Mouse (Mus musculus): ENCODE data around the gene Nphp1. TPM values are rescaled to one million over a fixed set of nuclear protein-coding genes. Genes with fewer than 3 reads are reported as not detected.

The Nphp1 gene
- 21.3 and 24.6 TPM in 2 replicates for polyA plus RNA-seq (2016; fragmentation: Nextera tagmentation; extraction: Ambion mirVana)

DNA sequence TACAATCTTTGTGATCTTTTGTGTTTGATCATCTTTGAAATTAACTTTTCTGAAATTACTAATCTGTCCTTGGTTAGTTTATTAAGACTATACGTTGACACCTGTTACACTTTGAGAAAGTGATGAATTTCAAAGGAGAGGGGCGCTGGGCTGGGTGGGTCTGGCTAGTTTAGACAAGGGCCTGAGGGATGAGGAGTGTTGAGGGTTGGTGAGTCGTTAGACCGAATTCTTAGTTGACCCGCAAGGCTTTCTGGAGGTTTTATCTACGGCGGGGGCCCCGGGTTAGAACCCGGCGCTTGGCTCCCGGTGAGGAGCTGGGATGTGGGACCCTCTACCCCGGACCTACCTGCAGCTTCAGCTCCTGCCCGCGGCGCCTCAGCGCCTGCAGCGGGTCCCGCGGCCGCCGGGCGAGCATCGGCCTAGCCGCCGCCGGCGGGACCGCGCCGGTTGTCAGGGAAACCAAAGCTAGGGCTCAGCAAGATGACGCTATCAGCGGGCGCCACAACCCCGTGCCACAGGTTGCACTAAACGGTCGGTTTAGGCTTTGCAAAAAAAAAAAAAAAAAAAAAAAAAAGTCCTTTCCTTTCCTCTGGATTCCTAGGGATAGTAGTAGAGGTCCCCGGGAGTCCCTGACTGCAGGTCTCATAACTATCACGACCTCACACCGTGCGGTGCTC is at the start of gene Nphp1:
Gene Nphp1, minus strand, starts transcription at position 458 of the 677 bp plus-strand sequence.
- Histone ChIP-seq H3K27me3 (replicated peaks) (no peaks in the 10 kb centered on the region), H3K27ac (no peak within 1 kb of the TSS), H3K4me2 (replicated peaks) (peak within 1 kb of the TSS; percentile 74), H3K36me3 (no peaks in the 10 kb centered on the region), H3K4me3 (peak within 1 kb of the TSS; percentile 65), H3K4me1 (peaks cover 18% of the 10 kb centered on the region), H3K9me3 (no peaks in the 10 kb centered on the region), H3K9ac (peak within 1 kb of the TSS; percentile 74)
- ATAC-seq (ENCODE audit: low FRiP score, low read depth), result peak; percentile 70
- WGBS, result under 1% methylated on average over 40 of the region's 40 CpGs

GRCm38 (mm10) chr2:127832833-127833190 is 44.1 kb upstream of the Nphp1 start:
- H3K9ac ChIP-seq, result no peak overlapping the region
- H3K9me3 ChIP-seq, result no peaks in the 10 kb centered on the region
- WGBS, result 29% methylated on average over 2 of the region's 2 CpGs
- H3K27ac ChIP-seq, result no peak overlapping the region
- 0 out of 2 replicates have a peak, but pooled peaks cover 5% of the 10 kb centered on the region for H3K27me3 ChIP-seq (replicated peaks)
- H3K4me3 ChIP-seq, result no peak overlapping the region
- ATAC-seq (ENCODE audit: low FRiP score, low read depth), result no peak
- H3K4me2 ChIP-seq (replicated peaks), result no peak overlapping the region
- H3K4me1 ChIP-seq, result peaks cover 6% of the 10 kb centered on the region
- H3K36me3 ChIP-seq, result no peaks in the 10 kb centered on the region

DNA sequence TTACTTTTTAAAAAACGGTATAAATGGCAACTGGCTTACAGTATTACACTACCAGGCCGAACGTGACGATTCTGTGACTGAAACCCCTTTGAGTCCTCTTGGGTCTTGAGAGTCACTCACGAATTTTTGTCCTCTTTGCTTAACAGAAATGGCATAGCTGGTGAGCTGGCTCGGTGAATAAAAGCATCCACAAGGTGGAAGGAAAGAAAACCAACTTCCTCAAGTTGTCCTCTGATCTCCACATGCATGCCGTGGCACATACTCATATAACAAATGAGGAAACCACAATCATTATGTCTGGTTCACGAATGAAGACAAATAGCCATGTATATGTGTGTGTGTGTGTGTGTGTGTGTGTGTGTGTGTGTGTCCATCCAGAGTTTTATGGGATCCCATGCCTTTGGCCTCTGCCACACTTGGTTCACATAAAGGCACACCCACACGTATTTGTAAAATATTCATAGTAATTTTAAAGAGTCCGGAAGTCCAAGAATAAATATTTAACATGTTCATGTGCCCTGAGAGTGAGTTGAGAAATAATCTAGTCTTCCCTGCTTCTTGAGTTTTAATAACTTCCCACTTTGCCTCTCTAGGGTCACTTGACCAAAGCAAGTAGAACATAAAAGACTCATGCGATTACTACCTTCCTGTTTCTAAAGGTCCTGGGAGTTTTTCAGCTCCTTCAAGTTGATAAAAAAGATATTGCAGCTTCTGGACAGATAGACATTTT is 43.6 kb upstream of the Nphp1 start:
- WGBS, result 41% methylated on average over 11 of the region's 11 CpGs

GRCm38 (mm10) chr2:127831401-127832102 is 42.9 kb upstream of the Nphp1 start, which contains the start of gene Bub1:
Bub1 (minus strand) TSS chr2:127831865.
- Histone ChIP-seq H3K9me3 (no peaks in the 10 kb centered on the region), H3K27ac (no peak within 1 kb of the TSS), H3K9ac (peak within 1 kb of the TSS; percentile 40), H3K4me3 (peak within 1 kb of the TSS; percentile 60), H3K4me1 (peaks cover 6% of the 10 kb centered on the region), H3K36me3 (no peaks in the 10 kb centered on the region; the same call in 1 of the 2 replicates), H3K4me2 (replicated peaks) (peak within 1 kb of the TSS; percentile 77), H3K27me3 (replicated peaks) (0 out of 2 replicates have a peak, but pooled peaks cover 5% of the 10 kb centered on the region)
- under 1% methylated on average over 56 of the region's 56 CpGs for WGBS
- ATAC-seq (ENCODE audit: low FRiP score, low read depth), result peak; percentile 99

More for the DNA sequence above, 43.6 kb upstream of the Nphp1 start:
- no peaks in the 10 kb centered on the region; the same call in 1 of the 2 replicates for H3K36me3 ChIP-seq
- H3K4me1 ChIP-seq, result peaks cover 6% of the 10 kb centered on the region
- H3K9me3 ChIP-seq, result no peaks in the 10 kb centered on the region
- peak overlapping the region; percentile 60 for H3K4me3 ChIP-seq
- H3K27me3 ChIP-seq (replicated peaks), result 0 out of 2 replicates have a peak, but pooled peaks cover 5% of the 10 kb centered on the region
- peak; percentile 72 for ATAC-seq (ENCODE audit: low FRiP score, low read depth)
- H3K27ac ChIP-seq, result no peak overlapping the region
- peak overlapping the region; percentile 40; the same call in 1 of the 2 replicates for H3K9ac ChIP-seq
- H3K4me2 ChIP-seq (replicated peaks), result peak overlapping the region; percentile 77

GRCm38 (mm10) chr2:127791919-127792603 is 3.4 kb upstream of the Nphp1 start, which contains the start of gene Mtln:
Mtln (minus strand) TSS chr2:127792488.
- peak within 1 kb of the TSS; percentile 61 for H3K4me2 ChIP-seq (replicated peaks)
- WGBS, result 2% methylated on average over 37 of the region's 37 CpGs
- H3K4me1 ChIP-seq, result peaks cover 18% of the 10 kb centered on the region
- peak within 1 kb of the TSS; percentile 57; the same call in 1 of the 2 replicates for H3K27ac ChIP-seq
- no peaks in the 10 kb centered on the region for H3K36me3 ChIP-seq
- no peaks in the 10 kb centered on the region for H3K27me3 ChIP-seq (replicated peaks)
- peak; percentile 93 for ATAC-seq (ENCODE audit: low FRiP score, low read depth)
- H3K9me3 ChIP-seq, result no peaks in the 10 kb centered on the region
- peak within 1 kb of the TSS; percentile 76 for H3K4me3 ChIP-seq
- H3K9ac ChIP-seq, result peak within 1 kb of the TSS; percentile 73

DNA sequence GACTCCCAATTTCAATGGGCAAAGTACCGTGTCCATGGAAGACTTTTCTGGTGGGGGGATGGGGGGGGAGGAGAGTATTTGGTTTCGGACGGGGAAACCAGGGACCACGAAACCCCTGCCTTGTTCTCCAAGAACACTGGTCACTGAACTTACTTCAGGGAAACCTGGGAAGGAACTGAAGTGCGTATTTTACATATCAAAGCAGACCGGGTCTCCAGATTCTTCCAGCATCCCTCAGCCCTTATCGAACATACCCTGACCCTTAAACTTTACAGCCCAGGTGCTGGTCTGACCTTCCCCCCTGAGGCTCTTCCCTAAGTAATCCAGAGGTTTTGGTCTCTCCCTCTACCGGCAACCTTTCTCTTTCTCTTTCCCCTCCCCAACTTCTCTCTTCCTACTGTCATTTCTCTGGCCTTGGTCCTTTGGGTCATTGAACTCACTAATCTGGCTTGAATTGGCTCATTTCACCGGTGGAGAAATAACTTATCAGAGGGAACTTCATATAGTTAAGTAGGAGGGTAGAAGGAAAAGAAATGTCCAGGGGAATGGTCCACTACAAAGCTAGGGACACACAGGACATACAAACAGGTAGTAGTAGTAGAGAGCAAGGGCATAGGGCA is 1.1 kb upstream of the Nphp1 start:
- H3K4me2 ChIP-seq (replicated peaks), result peak overlapping the region; percentile 74
- no peak overlapping the region for H3K9ac ChIP-seq
- no peaks in the 10 kb centered on the region for H3K9me3 ChIP-seq
- H3K4me3 ChIP-seq, result peak overlapping the region; percentile 65; the same call in 1 of the 2 replicates
- H3K27me3 ChIP-seq (replicated peaks), result no peaks in the 10 kb centered on the region
- ATAC-seq (ENCODE audit: low FRiP score, low read depth), result no peak
- WGBS, result 17% methylated on average over 9 of the region's 9 CpGs
- no peaks in the 10 kb centered on the region for H3K36me3 ChIP-seq
- H3K27ac ChIP-seq, result no peak overlapping the region
- H3K4me1 ChIP-seq, result peaks cover 18% of the 10 kb centered on the region

DNA sequence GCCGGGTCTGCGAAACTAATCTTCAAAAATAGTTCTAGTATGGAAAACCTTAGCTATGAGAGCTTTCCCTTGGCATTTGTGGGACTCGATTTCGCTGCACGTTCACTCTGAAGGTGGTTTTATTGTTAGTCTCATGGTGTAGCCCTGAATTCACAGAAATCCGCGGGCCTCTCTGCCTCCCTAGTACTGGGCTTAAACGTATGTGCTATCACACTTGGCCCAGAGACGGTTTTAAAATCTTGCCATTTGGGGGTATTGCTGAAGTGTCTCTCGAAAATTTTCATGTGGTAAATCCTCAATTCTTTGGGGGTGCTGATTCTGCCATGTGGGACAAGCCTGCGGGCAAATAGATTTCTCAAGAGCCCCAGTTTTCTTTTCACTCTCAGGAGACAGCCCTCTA is 441 bp upstream of the Nphp1 start:
- H3K4me3 ChIP-seq, result peak overlapping the region; percentile 65
- peaks cover 18% of the 10 kb centered on the region for H3K4me1 ChIP-seq
- H3K27ac ChIP-seq, result no peak overlapping the region
- H3K36me3 ChIP-seq, result no peaks in the 10 kb centered on the region
- peak overlapping the region; percentile 74 for H3K9ac ChIP-seq
- H3K9me3 ChIP-seq, result no peaks in the 10 kb centered on the region
- no peak for ATAC-seq (ENCODE audit: low FRiP score, low read depth)
- WGBS, result 6% methylated on average over 11 of the region's 11 CpGs
- H3K27me3 ChIP-seq (replicated peaks), result no peaks in the 10 kb centered on the region
- H3K4me2 ChIP-seq (replicated peaks), result peak overlapping the region; percentile 74

- Histone ChIP-seq H3K36me3 (no peaks in the 10 kb centered on the region), H3K4me1 (peaks cover 18% of the 10 kb centered on the region), H3K27me3 (replicated peaks) (no peaks in the 10 kb centered on the region), H3K9me3 (no peaks in the 10 kb centered on the region), H3K9ac (no peak overlapping the region), H3K27ac (no peak overlapping the region), H3K4me2 (replicated peaks) (no peak overlapping the region), H3K4me3 (no peak overlapping the region)
- 94% methylated on average over 5 of the region's 5 CpGs for WGBS
- no peak for ATAC-seq (ENCODE audit: low FRiP score, low read depth)
Observed at GRCm38 (mm10) chr2:127787226-127787625, 1.5 kb downstream of the Nphp1 start.

DNA sequence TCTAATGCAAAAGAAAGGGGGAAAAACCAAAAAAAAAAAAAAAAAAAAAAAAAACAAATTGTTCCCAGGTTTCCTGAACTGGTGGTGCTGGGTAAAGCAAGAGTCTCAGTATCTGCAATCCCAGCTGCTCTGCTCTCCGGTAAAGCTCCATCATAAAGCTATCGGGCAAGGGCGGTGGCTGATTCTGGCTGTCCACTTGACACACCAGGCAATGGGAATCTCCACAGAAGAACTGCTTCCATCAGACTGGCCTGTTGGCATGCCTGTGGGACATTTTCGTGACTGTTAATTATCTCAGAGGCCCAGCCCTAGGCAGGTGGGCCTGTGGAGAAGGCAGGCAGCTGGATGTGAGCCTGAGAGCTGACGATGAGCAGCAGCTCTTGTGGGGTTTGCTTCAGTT is 10.2 kb downstream of the Nphp1 start:
- H3K27me3 ChIP-seq (replicated peaks), result no peaks in the 10 kb centered on the region
- H3K4me2 ChIP-seq (replicated peaks), result no peak overlapping the region
- H3K4me3 ChIP-seq, result no peak overlapping the region
- no peaks in the 10 kb centered on the region for H3K9me3 ChIP-seq
- H3K4me1 ChIP-seq, result no peaks in the 10 kb centered on the region
- H3K27ac ChIP-seq, result no peak overlapping the region
- H3K36me3 ChIP-seq, result peaks cover 15% of the 10 kb centered on the region; the same call in 1 of the 2 replicates
- no peak overlapping the region for H3K9ac ChIP-seq
- WGBS, result 82% methylated on average over 5 of the region's 5 CpGs
- no peak for ATAC-seq (ENCODE audit: low FRiP score, low read depth)

DNA sequence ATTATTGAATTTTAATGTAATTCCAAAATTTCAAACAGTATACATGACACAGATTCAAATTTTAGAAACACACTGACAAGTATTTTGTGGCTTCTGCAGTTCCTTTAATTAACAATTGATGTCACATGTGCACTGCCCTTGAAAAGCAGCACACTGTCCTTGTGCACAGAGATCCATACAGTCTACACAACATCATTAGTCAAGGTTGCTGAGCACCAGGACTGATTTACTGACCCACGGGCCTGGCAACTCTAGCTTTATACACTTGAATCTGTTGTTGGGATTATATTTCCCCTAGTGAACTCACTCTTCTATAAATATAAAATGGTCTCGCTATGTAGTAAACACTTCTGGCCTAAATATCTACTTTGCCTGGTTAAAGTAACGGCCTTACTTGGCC is 13.7 kb downstream of the Nphp1 start:
- H3K27ac ChIP-seq, result no peak overlapping the region
- peak; percentile 88 for ATAC-seq (ENCODE audit: low FRiP score, low read depth)

GRCm38 (mm10) chr2:127774578-127774941 is 14.1 kb downstream of the Nphp1 start:
- Histone ChIP-seq H3K9me3 (no peaks in the 10 kb centered on the region), H3K36me3 (peaks cover 32% of the 10 kb centered on the region), H3K9ac (no peak overlapping the region), H3K4me2 (replicated peaks) (no peak overlapping the region), H3K4me3 (no peak overlapping the region), H3K4me1 (no peaks in the 10 kb centered on the region), H3K27me3 (replicated peaks) (no peaks in the 10 kb centered on the region), H3K27ac (peak overlapping the region; percentile 57; the same call in 1 of the 2 replicates)
- WGBS, result 21% methylated on average over 1 of the region's 1 CpGs
- ATAC-seq (ENCODE audit: low FRiP score, low read depth), result peak; percentile 86

More for the DNA sequence above, 13.7 kb downstream of the Nphp1 start:
- Histone ChIP-seq H3K9me3 (no peaks in the 10 kb centered on the region), H3K4me1 (no peaks in the 10 kb centered on the region), H3K4me2 (replicated peaks) (no peak overlapping the region), H3K9ac (no peak overlapping the region), H3K4me3 (no peak overlapping the region), H3K27me3 (replicated peaks) (no peaks in the 10 kb centered on the region), H3K36me3 (peaks cover 29% of the 10 kb centered on the region)
- 72% methylated on average over 3 of the region's 3 CpGs for WGBS
